Mouse (Mus musculus): ENCODE measurements at regions not wholly inside any gene's neighbourhood (a gene's known extent, or its start where the extent isn't known, plus 50 kb on each side); places are given as distances from the start of the nearest gene placed in this dataset.

- Histone ChIP-seq H3K4me1 (ENCODE audit: control insufficient read depth, low read depth, low read length) (no peaks in the 10 kb centered on the region), H3K4me2 (ENCODE audit: low read depth, low read length) (no peak overlapping the region), H3K9me3 (replicated peaks; ENCODE audit: control insufficient read depth, low read length) (no peaks in the 10 kb centered on the region), H3K9ac (ENCODE audit: low read depth, low read length) (no peak overlapping the region), H3K27ac (ENCODE audit: low read length) (no peak overlapping the region), H3K27me3 (ENCODE audit: control insufficient read depth, insufficient read depth, low read depth, low read length) (no peaks in the 10 kb centered on the region), H3K36me3 (ENCODE audit: control insufficient read depth, insufficient read depth) (no peaks in the 10 kb centered on the region), H3K4me3 (ENCODE audit: low read depth, low read length) (no peak overlapping the region)
- ATAC-seq (ENCODE audit: low read depth): no peak
- WGBS (ENCODE audit: insufficient replicate concordance): 63% methylated on average over 7 of the region's 7 CpGs
Observed at GRCm38 (mm10) chr12:70523379-70523778, 70.5 kb downstream of the Tmx1 start.

- WGBS (ENCODE audit: insufficient replicate concordance): 33% methylated on average over 4 of the region's 4 CpGs
- Histone ChIP-seq H3K4me2 (ENCODE audit: low read depth, low read length) (no peak overlapping the region), H3K27ac (ENCODE audit: low read length) (no peak overlapping the region), H3K4me1 (ENCODE audit: control insufficient read depth, low read depth, low read length) (no peaks in the 10 kb centered on the region), H3K4me3 (ENCODE audit: low read depth, low read length) (no peak overlapping the region), H3K9ac (ENCODE audit: low read depth, low read length) (no peak overlapping the region), H3K36me3 (ENCODE audit: control insufficient read depth, insufficient read depth) (no peaks in the 10 kb centered on the region), H3K27me3 (ENCODE audit: control insufficient read depth, insufficient read depth, low read depth, low read length) (no peaks in the 10 kb centered on the region), H3K9me3 (replicated peaks; ENCODE audit: control insufficient read depth, low read length) (no peaks in the 10 kb centered on the region)
- ATAC-seq (ENCODE audit: low read depth): no peak
Observed at GRCm38 (mm10) chr12:70524703-70525102, 71.8 kb downstream of the Tmx1 start.

- H3K4me2 ChIP-seq (ENCODE audit: low read depth, low read length): no peak overlapping the region
- no peak overlapping the region for H3K4me3 ChIP-seq (ENCODE audit: low read depth, low read length)
- ATAC-seq (ENCODE audit: low read depth): no peak
- H3K4me1 ChIP-seq (ENCODE audit: control insufficient read depth, low read depth, low read length): no peaks in the 10 kb centered on the region
- no peak overlapping the region for H3K27ac ChIP-seq (ENCODE audit: low read length)
- H3K27me3 ChIP-seq (ENCODE audit: control insufficient read depth, insufficient read depth, low read depth, low read length): no peaks in the 10 kb centered on the region
- H3K9me3 ChIP-seq (replicated peaks; ENCODE audit: control insufficient read depth, low read length): no peaks in the 10 kb centered on the region
- H3K36me3 ChIP-seq (ENCODE audit: control insufficient read depth, insufficient read depth): no peaks in the 10 kb centered on the region
- H3K9ac ChIP-seq (ENCODE audit: low read depth, low read length): no peak overlapping the region
Observed at GRCm38 (mm10) chr12:70531661-70532060, 78.8 kb downstream of the Tmx1 start.

- H3K9me3 ChIP-seq (replicated peaks; ENCODE audit: control insufficient read depth, low read length): no peaks in the 10 kb centered on the region
- no peak overlapping the region for H3K9ac ChIP-seq (ENCODE audit: low read depth, low read length)
- H3K4me3 ChIP-seq (ENCODE audit: low read depth, low read length): no peak overlapping the region
- H3K36me3 ChIP-seq (ENCODE audit: control insufficient read depth, insufficient read depth): no peaks in the 10 kb centered on the region
- H3K27ac ChIP-seq (ENCODE audit: low read length): no peak overlapping the region
- no peak for ATAC-seq (ENCODE audit: low read depth)
- WGBS (ENCODE audit: insufficient replicate concordance): 56% methylated on average over 10 of the region's 10 CpGs
- no peaks in the 10 kb centered on the region for H3K27me3 ChIP-seq (ENCODE audit: control insufficient read depth, insufficient read depth, low read depth, low read length)
- H3K4me2 ChIP-seq (ENCODE audit: low read depth, low read length): no peak overlapping the region
- H3K4me1 ChIP-seq (ENCODE audit: control insufficient read depth, low read depth, low read length): no peaks in the 10 kb centered on the region
Observed at GRCm38 (mm10) chr12:70532225-70532624, 79.3 kb downstream of the Tmx1 start.

GRCm38 (mm10) chr12:70532843-70533242 is 79.9 kb downstream of the Tmx1 start:
- no peak overlapping the region for H3K4me2 ChIP-seq (ENCODE audit: low read depth, low read length)
- H3K27me3 ChIP-seq (ENCODE audit: control insufficient read depth, insufficient read depth, low read depth, low read length): no peaks in the 10 kb centered on the region
- H3K9ac ChIP-seq (ENCODE audit: low read depth, low read length): no peak overlapping the region
- H3K9me3 ChIP-seq (replicated peaks; ENCODE audit: control insufficient read depth, low read length): no peaks in the 10 kb centered on the region
- ATAC-seq (ENCODE audit: low read depth): no peak
- H3K36me3 ChIP-seq (ENCODE audit: control insufficient read depth, insufficient read depth): no peaks in the 10 kb centered on the region
- 75% methylated on average over 10 of the region's 10 CpGs for WGBS (ENCODE audit: insufficient replicate concordance)
- no peak overlapping the region for H3K4me3 ChIP-seq (ENCODE audit: low read depth, low read length)
- no peaks in the 10 kb centered on the region for H3K4me1 ChIP-seq (ENCODE audit: control insufficient read depth, low read depth, low read length)
- no peak overlapping the region for H3K27ac ChIP-seq (ENCODE audit: low read length)

GRCm38 (mm10) chr12:70533375-70533935 is 80.6 kb downstream of the Tmx1 start:
- Histone ChIP-seq H3K27me3 (ENCODE audit: control insufficient read depth, insufficient read depth, low read depth, low read length) (no peaks in the 10 kb centered on the region), H3K9me3 (replicated peaks; ENCODE audit: control insufficient read depth, low read length) (no peaks in the 10 kb centered on the region), H3K4me2 (ENCODE audit: low read depth, low read length) (no peak overlapping the region), H3K36me3 (ENCODE audit: control insufficient read depth, insufficient read depth) (no peaks in the 10 kb centered on the region), H3K4me1 (ENCODE audit: control insufficient read depth, low read depth, low read length) (no peaks in the 10 kb centered on the region), H3K4me3 (ENCODE audit: low read depth, low read length) (no peak overlapping the region), H3K27ac (ENCODE audit: low read length) (no peak overlapping the region), H3K9ac (ENCODE audit: low read depth, low read length) (no peak overlapping the region)
- WGBS (ENCODE audit: insufficient replicate concordance): 63% methylated on average over 12 of the region's 12 CpGs
- no peak for ATAC-seq (ENCODE audit: low read depth)

- no peak for ATAC-seq (ENCODE audit: low read depth)
- Histone ChIP-seq H3K4me1 (ENCODE audit: control insufficient read depth, low read depth, low read length) (no peaks in the 10 kb centered on the region), H3K27ac (ENCODE audit: low read length) (no peak overlapping the region), H3K9ac (ENCODE audit: low read depth, low read length) (no peak overlapping the region), H3K27me3 (ENCODE audit: control insufficient read depth, insufficient read depth, low read depth, low read length) (no peaks in the 10 kb centered on the region), H3K4me3 (ENCODE audit: low read depth, low read length) (no peak overlapping the region), H3K36me3 (ENCODE audit: control insufficient read depth, insufficient read depth) (no peaks in the 10 kb centered on the region), H3K9me3 (replicated peaks; ENCODE audit: control insufficient read depth, low read length) (no peaks in the 10 kb centered on the region), H3K4me2 (ENCODE audit: low read depth, low read length) (no peak overlapping the region)
- 62% methylated on average over 4 of the region's 4 CpGs for WGBS (ENCODE audit: insufficient replicate concordance)
Observed at GRCm38 (mm10) chr12:70539124-70539523, 86.2 kb downstream of the Tmx1 start.

GRCm38 (mm10) chr12:70539856-70540255 is 87.0 kb downstream of the Tmx1 start:
- no peaks in the 10 kb centered on the region for H3K9me3 ChIP-seq (replicated peaks; ENCODE audit: control insufficient read depth, low read length)
- H3K4me1 ChIP-seq (ENCODE audit: control insufficient read depth, low read depth, low read length): no peaks in the 10 kb centered on the region
- no peak overlapping the region for H3K9ac ChIP-seq (ENCODE audit: low read depth, low read length)
- H3K4me2 ChIP-seq (ENCODE audit: low read depth, low read length): no peak overlapping the region
- no peaks in the 10 kb centered on the region for H3K36me3 ChIP-seq (ENCODE audit: control insufficient read depth, insufficient read depth)
- H3K4me3 ChIP-seq (ENCODE audit: low read depth, low read length): no peak overlapping the region
- 77% methylated on average over 14 of the region's 14 CpGs for WGBS (ENCODE audit: insufficient replicate concordance)
- H3K27me3 ChIP-seq (ENCODE audit: control insufficient read depth, insufficient read depth, low read depth, low read length): no peaks in the 10 kb centered on the region
- no peak overlapping the region for H3K27ac ChIP-seq (ENCODE audit: low read length)
- ATAC-seq (ENCODE audit: low read depth): no peak

- Histone ChIP-seq H3K27ac (ENCODE audit: low read length) (no peak overlapping the region), H3K9me3 (replicated peaks; ENCODE audit: control insufficient read depth, low read length) (no peaks in the 10 kb centered on the region), H3K27me3 (ENCODE audit: control insufficient read depth, insufficient read depth, low read depth, low read length) (no peaks in the 10 kb centered on the region), H3K36me3 (ENCODE audit: control insufficient read depth, insufficient read depth) (no peaks in the 10 kb centered on the region), H3K9ac (ENCODE audit: low read depth, low read length) (no peak overlapping the region), H3K4me3 (ENCODE audit: low read depth, low read length) (no peak overlapping the region), H3K4me2 (ENCODE audit: low read depth, low read length) (no peak overlapping the region), H3K4me1 (ENCODE audit: control insufficient read depth, low read depth, low read length) (no peaks in the 10 kb centered on the region)
- no peak for ATAC-seq (ENCODE audit: low read depth)
- WGBS (ENCODE audit: insufficient replicate concordance): 57% methylated on average over 4 of the region's 4 CpGs
Observed at GRCm38 (mm10) chr12:70541432-70541831, 88.5 kb downstream of the Tmx1 start.

Measured in liver, embryonic 16.5 days (tissue).